Mouse (Mus musculus) liver, embryonic 14.5 days (tissue): Measurements from ENCODE around the gene Exoc6b.

Experiments
- CTCF ChIP-seq: IDR thresholded peaks from 2 replicates; pipeline ENCODE4 v1.5.1; 2016; ENCODE audit warnings: antibody characterized with exemption, low read depth, control low read depth
- EP300 ChIP-seq: IDR thresholded peaks from 2 replicates; pipeline ENCODE4 v1.6.1; 2016; ENCODE audit warnings: antibody characterized with exemption, low read depth

GRCm38 (mm10) chr6:84885080-84885479, 184.2 kb downstream of the Exoc6b start:
- TF ChIP-seq CTCF (no peak), EP300 (no peak)
